Mouse (Mus musculus): ENCODE measurements at regions not wholly inside any gene's neighbourhood (a gene's known extent, or its start where the extent isn't known, plus 50 kb on each side); places are given as distances from the start of the nearest gene placed in this dataset.

- no peak overlapping the region for H3K4me2 ChIP-seq (replicated peaks; ENCODE audit: low read depth, low read length, severe bottlenecking)
- DNase-seq (ENCODE audit: low spot score) (no peak), ATAC-seq (ENCODE audit: low FRiP score, low read depth) (no peak)
- H3K4me3 ChIP-seq (replicated peaks; ENCODE audit: low read length), result no peak overlapping the region
- H3K4me1 ChIP-seq (ENCODE audit: control insufficient read depth, insufficient read depth, low read length), result no peaks in the 10 kb centered on the region
- H3K27me3 ChIP-seq (ENCODE audit: control insufficient read depth, insufficient read depth, low read length), result no peaks in the 10 kb centered on the region
- no peak overlapping the region for H3K27ac ChIP-seq (replicated peaks; ENCODE audit: low read depth, low read length)
- 72% methylated on average over 4 of the region's 4 CpGs for WGBS
- no peaks in the 10 kb centered on the region for H3K36me3 ChIP-seq (ENCODE audit: control insufficient read depth, insufficient read depth, low read length)
- H3K9me3 ChIP-seq (ENCODE audit: control insufficient read depth, low read length), result 0 out of 2 replicates have a peak, but pooled peaks cover 4% of the 10 kb centered on the region
- no peak overlapping the region for H3K9ac ChIP-seq (ENCODE audit: low read depth, low read length, severe bottlenecking)
- TF ChIP-seq POLR2A (IDR thresholded peaks at IDR 0.05; ENCODE audit: borderline replicate concordance, extremely low read depth, insufficient read depth, insufficient read length), result no peak
Observed at GRCm38 (mm10) chr4:143020658-143021057, 192.1 kb downstream of the Prdm2 start.

GRCm38 (mm10) chr4:143012900-143013299, 199.9 kb downstream of the Prdm2 start:
- no peak overlapping the region for H3K27ac ChIP-seq (replicated peaks; ENCODE audit: low read depth, low read length)
- H3K27me3 ChIP-seq (ENCODE audit: control insufficient read depth, insufficient read depth, low read length), result no peaks in the 10 kb centered on the region
- no peak overlapping the region for H3K4me3 ChIP-seq (replicated peaks; ENCODE audit: low read length)
- DNase-seq (ENCODE audit: low spot score) (no peak), ATAC-seq (ENCODE audit: low FRiP score, low read depth) (no peak)
- no peaks in the 10 kb centered on the region for H3K9me3 ChIP-seq (ENCODE audit: control insufficient read depth, low read length)
- no peaks in the 10 kb centered on the region for H3K36me3 ChIP-seq (ENCODE audit: control insufficient read depth, insufficient read depth, low read length)
- TF ChIP-seq POLR2A (IDR thresholded peaks at IDR 0.05; ENCODE audit: borderline replicate concordance, extremely low read depth, insufficient read depth, insufficient read length), result no peak
- 65% methylated on average over 8 of the region's 8 CpGs for WGBS
- H3K4me1 ChIP-seq (ENCODE audit: control insufficient read depth, insufficient read depth, low read length), result peaks cover 2% of the 10 kb centered on the region; the same call in 1 of the 2 replicates
- H3K9ac ChIP-seq (ENCODE audit: low read depth, low read length, severe bottlenecking), result no peak overlapping the region
- H3K4me2 ChIP-seq (replicated peaks; ENCODE audit: low read depth, low read length, severe bottlenecking), result no peak overlapping the region

DNA sequence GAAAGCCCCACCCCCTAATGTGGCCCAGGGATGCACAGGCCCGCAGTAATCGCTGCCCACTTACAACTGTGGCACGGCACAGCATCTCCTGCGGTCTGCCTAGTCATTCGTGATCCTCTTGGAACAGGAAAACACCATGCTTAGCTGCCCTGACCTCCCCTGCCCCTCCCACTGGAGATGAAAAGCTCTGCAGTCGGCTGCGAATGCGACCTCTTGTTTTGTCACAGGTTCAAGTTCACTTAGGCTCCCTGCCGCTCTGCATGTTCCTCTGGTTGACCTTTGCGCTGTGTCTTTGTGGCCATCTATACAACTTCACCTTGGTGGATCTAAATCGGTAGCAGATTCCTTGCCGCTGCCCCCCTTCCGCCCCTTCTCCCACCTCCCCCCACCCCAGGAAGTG, 210.8 kb downstream of the Prdm2 start:
- H3K27ac ChIP-seq (replicated peaks; ENCODE audit: low read depth, low read length), result no peak overlapping the region
- 35% methylated on average over 13 of the region's 13 CpGs for WGBS
- H3K27me3 ChIP-seq (ENCODE audit: control insufficient read depth, insufficient read depth, low read length), result no peaks in the 10 kb centered on the region
- DNase-seq (ENCODE audit: low spot score) (no peak), ATAC-seq (ENCODE audit: low FRiP score, low read depth) (no peak)
- H3K4me2 ChIP-seq (replicated peaks; ENCODE audit: low read depth, low read length, severe bottlenecking), result no peak overlapping the region
- TF ChIP-seq POLR2A (IDR thresholded peaks at IDR 0.05; ENCODE audit: borderline replicate concordance, extremely low read depth, insufficient read depth, insufficient read length), result no peak
- H3K9me3 ChIP-seq (ENCODE audit: control insufficient read depth, low read length), result no peaks in the 10 kb centered on the region
- H3K36me3 ChIP-seq (ENCODE audit: control insufficient read depth, insufficient read depth, low read length), result no peaks in the 10 kb centered on the region
- H3K4me3 ChIP-seq (replicated peaks; ENCODE audit: low read length), result no peak overlapping the region
- no peaks in the 10 kb centered on the region; the same call in none of the 2 replicates for H3K4me1 ChIP-seq (ENCODE audit: control insufficient read depth, insufficient read depth, low read length)
- no peak overlapping the region for H3K9ac ChIP-seq (ENCODE audit: low read depth, low read length, severe bottlenecking)

DNA sequence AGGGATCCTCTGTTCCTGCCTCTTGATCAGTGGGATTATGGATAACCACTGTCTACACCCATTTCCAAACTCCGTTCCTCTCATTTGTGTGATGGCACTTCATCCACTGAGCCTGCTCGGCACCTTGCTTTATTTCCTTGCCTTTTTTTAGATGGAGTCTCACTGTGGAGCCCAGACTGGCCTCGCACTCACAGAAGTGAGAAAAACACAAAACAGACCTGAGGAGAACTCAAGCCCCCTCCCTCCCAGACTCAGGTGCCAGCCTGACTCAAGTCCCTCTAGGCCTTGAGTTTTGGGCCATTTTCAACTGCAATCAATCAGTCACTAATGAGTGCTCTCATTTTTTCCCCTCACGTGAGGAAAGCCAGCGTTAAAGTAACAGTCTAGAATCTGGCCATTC, 211.3 kb downstream of the Prdm2 start:
- ATAC-seq (ENCODE audit: low FRiP score, low read depth) (no peak), DNase-seq (ENCODE audit: low spot score) (no peak)
- Histone ChIP-seq H3K4me2 (replicated peaks; ENCODE audit: low read depth, low read length, severe bottlenecking) (no peak overlapping the region), H3K27ac (replicated peaks; ENCODE audit: low read depth, low read length) (no peak overlapping the region), H3K4me3 (replicated peaks; ENCODE audit: low read length) (no peak overlapping the region), H3K4me1 (ENCODE audit: control insufficient read depth, insufficient read depth, low read length) (no peaks in the 10 kb centered on the region; the same call in none of the 2 replicates), H3K9me3 (ENCODE audit: control insufficient read depth, low read length) (no peaks in the 10 kb centered on the region), H3K36me3 (ENCODE audit: control insufficient read depth, insufficient read depth, low read length) (no peaks in the 10 kb centered on the region), H3K9ac (ENCODE audit: low read depth, low read length, severe bottlenecking) (no peak overlapping the region), H3K27me3 (ENCODE audit: control insufficient read depth, insufficient read depth, low read length) (no peaks in the 10 kb centered on the region)
- WGBS, result 45% methylated on average over 5 of the region's 5 CpGs
- no peak for TF ChIP-seq POLR2A (IDR thresholded peaks at IDR 0.05; ENCODE audit: borderline replicate concordance, extremely low read depth, insufficient read depth, insufficient read length)

DNA sequence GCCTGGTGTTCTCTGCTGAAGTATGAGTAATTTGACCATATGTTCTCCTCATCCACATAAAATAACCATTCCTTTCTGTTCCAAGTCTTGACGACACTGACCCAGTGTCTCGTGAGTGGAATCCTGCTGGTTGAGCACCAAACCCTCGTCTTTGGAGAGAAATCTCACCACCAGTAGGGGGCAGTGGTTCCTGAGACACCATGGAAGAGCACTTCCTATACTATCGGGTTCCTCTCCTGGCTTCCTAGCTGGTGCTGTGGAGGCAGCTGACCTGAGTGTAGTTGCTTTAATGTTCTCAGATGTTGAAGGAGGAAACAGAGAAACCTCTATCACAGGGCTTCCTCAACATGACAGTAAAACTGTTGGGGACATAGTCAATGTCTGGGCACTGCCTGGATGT, 216.4 kb downstream of the Prdm2 start:
- 66% methylated on average over 4 of the region's 4 CpGs for WGBS
- no peak for TF ChIP-seq POLR2A (IDR thresholded peaks at IDR 0.05; ENCODE audit: borderline replicate concordance, extremely low read depth, insufficient read depth, insufficient read length)
- DNase-seq (ENCODE audit: low spot score) (no peak), ATAC-seq (ENCODE audit: low FRiP score, low read depth) (no peak)
- no peak overlapping the region for H3K4me3 ChIP-seq (replicated peaks; ENCODE audit: low read length)
- H3K27me3 ChIP-seq (ENCODE audit: control insufficient read depth, insufficient read depth, low read length), result no peaks in the 10 kb centered on the region
- no peak overlapping the region for H3K9ac ChIP-seq (ENCODE audit: low read depth, low read length, severe bottlenecking)
- no peaks in the 10 kb centered on the region for H3K9me3 ChIP-seq (ENCODE audit: control insufficient read depth, low read length)
- H3K4me2 ChIP-seq (replicated peaks; ENCODE audit: low read depth, low read length, severe bottlenecking), result no peak overlapping the region
- H3K4me1 ChIP-seq (ENCODE audit: control insufficient read depth, insufficient read depth, low read length), result no peaks in the 10 kb centered on the region
- no peaks in the 10 kb centered on the region for H3K36me3 ChIP-seq (ENCODE audit: control insufficient read depth, insufficient read depth, low read length)
- no peak overlapping the region for H3K27ac ChIP-seq (replicated peaks; ENCODE audit: low read depth, low read length)

DNA sequence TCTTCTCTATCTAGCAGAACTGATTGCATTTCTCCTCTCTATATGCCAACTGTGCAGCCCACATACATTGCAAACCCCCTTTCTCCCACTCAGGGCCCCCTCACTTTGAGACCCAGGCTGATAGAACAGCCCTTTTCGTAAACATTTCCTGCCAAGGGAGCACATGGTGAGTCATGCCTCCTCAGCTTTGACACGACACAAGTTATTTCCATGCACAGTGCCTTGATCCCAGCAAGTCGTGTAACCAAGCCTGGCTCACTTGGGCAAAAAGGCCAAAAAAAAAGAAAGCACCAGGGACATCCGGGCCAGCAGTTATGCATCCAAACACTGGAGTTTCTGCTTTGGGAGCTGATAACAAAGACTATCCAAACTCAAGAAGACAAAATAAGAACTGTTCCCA, 221.4 kb downstream of the Prdm2 start:
- DNase-seq (ENCODE audit: low spot score), result no peak
- Histone ChIP-seq H3K27ac (replicated peaks; ENCODE audit: low read depth, low read length) (no peak overlapping the region), H3K36me3 (ENCODE audit: control insufficient read depth, insufficient read depth, low read length) (no peaks in the 10 kb centered on the region), H3K4me3 (replicated peaks; ENCODE audit: low read length) (no peak overlapping the region), H3K27me3 (ENCODE audit: control insufficient read depth, insufficient read depth, low read length) (no peaks in the 10 kb centered on the region), H3K9ac (ENCODE audit: low read depth, low read length, severe bottlenecking) (no peak overlapping the region), H3K9me3 (ENCODE audit: control insufficient read depth, low read length) (no peaks in the 10 kb centered on the region), H3K4me1 (ENCODE audit: control insufficient read depth, insufficient read depth, low read length) (no peaks in the 10 kb centered on the region), H3K4me2 (replicated peaks; ENCODE audit: low read depth, low read length, severe bottlenecking) (no peak overlapping the region)
- 62% methylated on average over 4 of the region's 4 CpGs for WGBS
- no peak for TF ChIP-seq POLR2A (IDR thresholded peaks at IDR 0.05; ENCODE audit: borderline replicate concordance, extremely low read depth, insufficient read depth, insufficient read length)
- ATAC-seq (ENCODE audit: low FRiP score, low read depth), result no peak
